Comparison of ENCODE assay signal across 10 mouse cellular contexts in genomic region chr1:55192015-55192414, GRCm38 (mm10). TPM values are rescaled to one million over a fixed set of nuclear protein-coding genes. Genes with fewer than 3 reads are reported as not detected.
A peak's percentile ranks its signal among the peaks of the same experiment; 100 is the strongest.
DNase-seq lines count a peak whose midpoint lies in the region; ATAC-seq lines count a peak whose summit lies in the region.
"Had no signal": no experiment of that assay in that cellular context is flagged by ENCODE, and none has a peak within 500 bp of the region (broad histone marks: within the 10 kb centered on the region; RNA-seq: fewer than 3 reads in every experiment).

No protein-coding gene starts in this region.

- H3K27ac ChIP-seq in kidney, embryonic 16.5 days (ENCODE audit: low read length): peak overlapping the region; percentile 16; the same call in 1 of the 2 replicates
- peak overlapping the region; percentile 68 for H3K27ac ChIP-seq in embryonic facial prominence, embryonic 13.5 days
- H3K27ac ChIP-seq in limb, embryonic 11.5 days (replicated peaks; ENCODE audit: low read depth, low read length): no peak overlapping the region

- DNase-seq in kidney, postnatal 25 days: no peak
- DNase-seq in limb, embryonic 11.5 days (ENCODE audit: low spot score): peak; percentile 43
- peak; percentile 58 for DNase-seq in retina, embryonic 14.5 days (ENCODE audit: low spot score)
- DNase-seq in right cerebral cortex, adult 18-20 months: no peak
- DNase-seq in cerebellum, adult 11 months: no peak
- DNase-seq: thymus, adult 2 months had no signal

- peak overlapping the region; percentile 42 for H3K4me2 ChIP-seq in kidney, embryonic 16.5 days (replicated peaks; ENCODE audit: low read depth, low read length)
- H3K4me2 ChIP-seq in embryonic facial prominence, embryonic 13.5 days: peak overlapping the region; percentile 48
- H3K4me2 ChIP-seq in limb, embryonic 11.5 days (ENCODE audit: low read depth, severe bottlenecking): peak overlapping the region; percentile 5; the same call in 1 of the 2 replicates

- ATAC-seq in kidney, embryonic 16.5 days (ENCODE audit: low FRiP score, low TSS enrichment): peak; percentile 73
- 0 out of 2 replicates have a peak, but pooled peaks have one; percentile 29 for ATAC-seq in embryonic facial prominence, embryonic 13.5 days (ENCODE audit: insufficient number of reproducible peaks, insufficient read depth, low FRiP score, low TSS enrichment, low read depth)
- ATAC-seq in limb, embryonic 11.5 days (ENCODE audit: insufficient number of reproducible peaks, low FRiP score, low TSS enrichment, low read depth): no peak
- no peak for ATAC-seq in megakaryocyte, adult 5-6 weeks (ENCODE audit: poor library complexity, severe bottlenecking)

- peak overlapping the region; percentile 27; the same call in 1 of the 2 replicates for H3K9ac ChIP-seq in kidney, embryonic 16.5 days (replicated peaks; ENCODE audit: low read length)
- H3K9ac ChIP-seq in embryonic facial prominence, embryonic 13.5 days: peak overlapping the region; percentile 49; the same call in 1 of the 2 replicates
- no peak overlapping the region for H3K9ac ChIP-seq in limb, embryonic 11.5 days (ENCODE audit: low read length)

- H3K36me3 ChIP-seq in kidney, embryonic 16.5 days (ENCODE audit: insufficient read depth, low read length): no peaks in the 10 kb centered on the region
- H3K36me3 ChIP-seq in embryonic facial prominence, embryonic 13.5 days: peaks cover 34% of the 10 kb centered on the region
- peaks cover 6% of the 10 kb centered on the region; the same call in 1 of the 2 replicates for H3K36me3 ChIP-seq in limb, embryonic 11.5 days (ENCODE audit: control insufficient read depth, insufficient read depth, low read length)

- no peaks in the 10 kb centered on the region for H3K9me3 ChIP-seq in kidney, embryonic 16.5 days (ENCODE audit: low read length)
- no peaks in the 10 kb centered on the region for H3K9me3 ChIP-seq in embryonic facial prominence, embryonic 13.5 days
- H3K9me3 ChIP-seq in limb, embryonic 11.5 days (ENCODE audit: control insufficient read depth, low read length): no peaks in the 10 kb centered on the region

- H3K4me3 ChIP-seq in kidney, embryonic 16.5 days (ENCODE audit: low read length): peak overlapping the region; percentile 33
- H3K4me3 ChIP-seq in embryonic facial prominence, embryonic 13.5 days: peak overlapping the region; percentile 28
- no peak overlapping the region for H3K4me3 ChIP-seq in limb, embryonic 11.5 days (ENCODE audit: low read depth, low read length)

- H3K27me3 ChIP-seq in kidney, embryonic 16.5 days (ENCODE audit: insufficient read depth, low read length): no peaks in the 10 kb centered on the region
- no peaks in the 10 kb centered on the region for H3K27me3 ChIP-seq in embryonic facial prominence, embryonic 13.5 days
- H3K27me3 ChIP-seq in limb, embryonic 11.5 days (ENCODE audit: control insufficient read depth, insufficient read depth, low read length): no peaks in the 10 kb centered on the region

- WGBS in kidney, embryonic 16.5 days: 17% methylated on average over 8 of the region's 8 CpGs
- 11% methylated on average over 8 of the region's 8 CpGs for WGBS in embryonic facial prominence, embryonic 13.5 days
- WGBS in limb, embryonic 11.5 days: 35% methylated on average over 8 of the region's 8 CpGs

- H3K4me1 ChIP-seq in kidney, embryonic 16.5 days (ENCODE audit: insufficient read depth, low read length): peaks cover 19% of the 10 kb centered on the region
- peaks cover 38% of the 10 kb centered on the region for H3K4me1 ChIP-seq in embryonic facial prominence, embryonic 13.5 days
- H3K4me1 ChIP-seq in limb, embryonic 11.5 days (ENCODE audit: control insufficient read depth, insufficient read depth, low read length): peaks cover 15% of the 10 kb centered on the region; the same call in 1 of the 2 replicates

RNA-seq across cellular contexts. Expression of gene Rftn2, which starts 34.6 kb away (rescaled TPM):
- 7.6 and 9.0 TPM in 2 replicates for polyA plus RNA-seq in kidney, embryonic 16.5 days (2015; fragmentation: Nextera tagmentation; extraction: Ambion mirVana)
- polyA plus RNA-seq in embryonic facial prominence, embryonic 13.5 days (2015; fragmentation: Nextera tagmentation; extraction: Ambion mirVana): 30.2 and 32.2 TPM in 2 replicates
- polyA plus RNA-seq in limb, embryonic 11.5 days (2014; fragmentation: Nextera tagmentation; extraction: Ambion mirVana): 26.7 and 30.0 TPM in 2 replicates
- total RNA-seq in megakaryocyte, adult 5-6 weeks (2015): 0.73 and 2.2 TPM in 2 replicates
- total RNA-seq in megakaryocyte, adult 5-6 weeks (2017): 1.7 and 2.5 TPM in 2 replicates
- total RNA-seq: MEL had no signal

RNA-seq across cellular contexts. Expression of gene Mars2, which starts 45.0 kb away (rescaled TPM):
- polyA plus RNA-seq in kidney, embryonic 16.5 days (2015; fragmentation: Nextera tagmentation; extraction: Ambion mirVana): 2.2 and 2.6 TPM in 2 replicates
- 2.4 and 2.8 TPM in 2 replicates for polyA plus RNA-seq in embryonic facial prominence, embryonic 13.5 days (2015; fragmentation: Nextera tagmentation; extraction: Ambion mirVana)
- 2.4 and 2.8 TPM in 2 replicates for polyA plus RNA-seq in limb, embryonic 11.5 days (2014; fragmentation: Nextera tagmentation; extraction: Ambion mirVana)
- total RNA-seq in megakaryocyte, adult 5-6 weeks (2015): 2.7 and 3.9 TPM in 2 replicates
- total RNA-seq in megakaryocyte, adult 5-6 weeks (2017): 3.7 and 4.1 TPM in 2 replicates

Comparison
In these comparisons a context has a peak if more than half of its experiments do, and no peak if none do; other contexts are left out.
1. ATAC-seq: peak in kidney, embryonic 16.5 days (single experiment) and embryonic facial prominence, embryonic 13.5 days (single experiment); none in limb, embryonic 11.5 days (single experiment) and megakaryocyte, adult 5-6 weeks (single experiment).
2. DNase-seq: peak in limb, embryonic 11.5 days (single experiment) and retina, embryonic 14.5 days (single experiment); none in kidney, postnatal 25 days (0 of 2), right cerebral cortex, adult 18-20 months (single experiment) and cerebellum, adult 11 months (single experiment).
3. Peak in every context shown above with its lines, with median percentiles within 50 percentile points of each other: H3K4me2 ChIP-seq.